Mouse (Mus musculus) bone marrow, adult 2 months (tissue): ENCODE data around the gene Fkbp2. TPM values are rescaled to one million over a fixed set of nuclear protein-coding genes. Genes with fewer than 3 reads are reported as not detected.
"Not testable (repeated sequence)": the region's sequence is repeated elsewhere in the genome, so short reads cannot be mapped to it uniquely, and the experiment has no call there.

Source experiments
- H3K27ac ChIP-seq: fragments of 200-500 bp; 2 replicates; pipeline ENCODE4 v1.5.1; 2012; ENCODE audit warnings: low read depth, mild to moderate bottlenecking, control low read depth, inconsistent platforms, low read length; ENCODE audit not compliant: control insufficient read depth, poor library complexity, insufficient read depth
- H3K4me1 ChIP-seq: fragments of 200-500 bp; 2 replicates; pipeline ENCODE4 v1.6.1; 2011; ENCODE audit warnings: low read length; ENCODE audit not compliant: control insufficient read depth, insufficient read depth
- H3K4me3 ChIP-seq: fragments of 200-500 bp; replicated peaks from 2 replicates; pipeline ENCODE3; 2011; ENCODE audit warnings: mild to moderate bottlenecking, low read depth, low read length, control low read depth; ENCODE audit not compliant: control insufficient read depth
- CTCF ChIP-seq: fragments of 200-500 bp; IDR thresholded peaks from 2 replicates; pipeline ENCODE4 v1.5.1; 2011; ENCODE audit warnings: low read length, control low read depth; ENCODE audit not compliant: control insufficient read depth, insufficient read depth
- POLR2A ChIP-seq: fragments of 200-500 bp; IDR thresholded peaks from 2 replicates; pipeline ENCODE4 v1.6.1; 2011; ENCODE audit warnings: low read depth, mild to moderate bottlenecking, control low read depth, low read length, borderline replicate concordance; ENCODE audit not compliant: control insufficient read depth
- WGBS: fragments of 180-500 bp; shearing (Covaris S2); methylation state at CpG from one replicate; pipeline ENCODE4 v1.1.7; 2018; 5-methylcytosine and 5-hydroxymethylcytosine counted together
- polyA plus RNA-seq: library from polyadenylated mRNA; stranded (reverse); fragments of >200 nt; gene quantifications from 2 replicates; pipeline ENCODE4 v1.2.4, GENCODE M21; 2011; ENCODE audit warnings: low replicate concordance; ENCODE audit not compliant: missing spikeins, insufficient read depth, insufficient read length

Fkbp2 gene
- polyA plus RNA-seq, 1 experiment, result 40.9 TPM

DNA sequence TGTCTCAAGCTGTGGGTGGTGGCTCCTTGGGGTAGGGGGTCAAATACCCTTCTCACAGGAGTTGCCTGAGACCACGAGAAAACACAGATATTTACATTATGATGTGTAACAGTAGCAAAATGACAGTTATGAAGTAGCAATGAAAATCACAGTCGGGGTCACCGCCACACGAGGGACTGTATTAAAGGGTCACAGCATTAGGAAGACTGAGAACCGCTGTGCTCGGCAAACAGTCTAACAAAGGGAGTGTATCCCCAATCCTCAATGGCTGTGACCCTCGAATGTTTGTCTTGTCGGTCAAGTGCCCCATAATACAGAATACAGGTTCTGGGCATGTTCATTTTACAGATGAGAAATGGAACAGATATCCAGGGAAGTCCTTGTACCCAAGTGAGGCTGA lies 13.7 kb upstream of the Fkbp2 start:
- Histone ChIP-seq H3K27ac (no peak overlapping the region), H3K4me1 (peaks cover 3% of the 10 kb centered on the region), H3K4me3 (no peak overlapping the region)
- 88% methylated on average over 8 of the region's 8 CpGs for WGBS
- no peak for TF ChIP-seq POLR2A
- TF ChIP-seq CTCF, result no peak

- WGBS, result 69% methylated on average over 14 of the region's 14 CpGs
- peak overlapping the region; percentile 60 for H3K4me3 ChIP-seq
- H3K27ac ChIP-seq, result peak overlapping the region; percentile 33
- TF ChIP-seq CTCF (no peak), POLR2A (no peak)
- peaks cover 3% of the 10 kb centered on the region for H3K4me1 ChIP-seq
These were observed 12.9 kb upstream of the Fkbp2 start for GRCm38 (mm10) chr19:6993011-6993770.

DNA sequence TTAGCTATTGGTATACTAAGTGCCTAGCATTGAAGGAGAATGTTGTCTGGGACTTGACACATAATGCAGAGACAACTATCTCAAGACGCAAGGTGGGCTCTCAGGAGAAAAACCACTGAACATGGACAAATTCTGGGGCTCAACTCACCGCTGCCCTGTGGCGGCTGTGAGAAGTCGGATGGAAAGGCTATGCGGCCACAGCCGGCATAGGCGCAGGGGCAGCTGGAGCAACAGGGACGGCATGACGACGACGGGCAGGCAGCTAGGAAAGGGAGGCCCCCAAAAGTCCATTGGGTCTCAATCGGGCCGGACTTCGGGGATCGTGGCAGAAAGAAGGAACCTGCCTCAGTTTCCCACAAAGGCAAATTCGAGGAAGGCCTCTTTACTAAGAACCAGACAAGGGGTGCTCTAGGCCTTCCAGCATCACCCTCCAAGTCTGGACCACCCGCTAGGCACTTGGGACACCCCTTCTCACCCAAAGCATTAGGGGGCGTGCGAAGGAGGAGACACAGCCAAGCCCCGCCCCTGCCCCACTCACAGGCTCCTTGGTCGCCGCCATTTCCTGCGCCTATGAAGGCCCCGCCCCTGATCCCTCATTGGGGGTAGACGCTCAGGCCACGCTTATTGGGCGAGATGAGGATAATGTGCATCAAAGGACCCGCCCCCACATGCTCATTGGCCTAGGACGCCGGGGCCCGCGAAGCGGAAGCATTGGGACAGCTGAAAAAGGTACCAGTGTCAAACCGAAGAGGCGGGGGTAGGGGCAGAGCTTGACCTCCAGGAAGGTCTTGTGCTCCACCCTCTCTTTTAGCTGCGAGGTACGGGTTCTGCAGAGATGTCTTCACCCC lies 11.9 kb upstream of the Fkbp2 start, which contains the start of gene Dnajc4:
TSS of gene Dnajc4 (minus strand) at position 562 of the 848 bp plus-strand sequence.
- 1% methylated on average over 37 of the region's 37 CpGs for WGBS
- H3K4me3 ChIP-seq, result peak within 1 kb of the TSS; percentile 74
- TF ChIP-seq POLR2A (peak; percentile 42; the same call in 1 of the 2 replicates), CTCF (no peak)
- peak within 1 kb of the TSS; percentile 33 for H3K27ac ChIP-seq
- H3K4me1 ChIP-seq, result peaks cover 3% of the 10 kb centered on the region

GRCm38 (mm10) chr19:6991166-6991565 lies 10.9 kb upstream of the Fkbp2 start:
- H3K4me3 ChIP-seq, H3K27ac ChIP-seq, H3K4me1 ChIP-seq: not testable (repeated sequence)
- WGBS, result 81% methylated on average over 6 of the region's 6 CpGs

- Histone ChIP-seq H3K27ac (no peak overlapping the region), H3K4me3 (no peak overlapping the region), H3K4me1 (peaks cover 6% of the 10 kb centered on the region)
- 86% methylated on average over 6 of the region's 6 CpGs for WGBS
- no peak for TF ChIP-seq POLR2A
- TF ChIP-seq CTCF, result no peak
These were observed 10.4 kb upstream of the Fkbp2 start for GRCm38 (mm10) chr19:6990712-6991111.

DNA sequence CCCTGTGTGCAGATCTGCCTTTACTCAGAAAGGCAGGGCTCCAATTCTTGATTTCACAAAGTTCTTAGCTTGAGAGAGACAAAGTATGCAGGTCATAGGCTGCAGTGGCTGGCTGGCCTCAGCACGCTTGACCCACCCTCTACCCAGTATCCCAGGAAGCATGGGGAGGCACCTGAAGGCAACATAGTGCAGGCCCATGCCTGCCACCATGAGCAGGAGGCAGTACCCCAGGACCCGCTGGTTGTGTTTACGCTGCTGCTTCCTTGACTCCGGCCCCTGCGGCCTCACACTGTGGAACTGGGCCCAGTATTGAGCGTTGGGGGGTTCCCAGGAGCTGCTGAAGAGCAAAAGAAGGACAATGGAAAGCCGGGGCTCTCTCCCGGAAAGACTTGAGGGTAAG lies 8.9 kb upstream of the Fkbp2 start:
- H3K27ac ChIP-seq, result no peak overlapping the region
- TF ChIP-seq CTCF, result no peak
- TF ChIP-seq POLR2A, result no peak
- H3K4me3 ChIP-seq, result no peak overlapping the region
- WGBS, result 91% methylated on average over 8 of the region's 8 CpGs
- peaks cover 4% of the 10 kb centered on the region for H3K4me1 ChIP-seq

DNA sequence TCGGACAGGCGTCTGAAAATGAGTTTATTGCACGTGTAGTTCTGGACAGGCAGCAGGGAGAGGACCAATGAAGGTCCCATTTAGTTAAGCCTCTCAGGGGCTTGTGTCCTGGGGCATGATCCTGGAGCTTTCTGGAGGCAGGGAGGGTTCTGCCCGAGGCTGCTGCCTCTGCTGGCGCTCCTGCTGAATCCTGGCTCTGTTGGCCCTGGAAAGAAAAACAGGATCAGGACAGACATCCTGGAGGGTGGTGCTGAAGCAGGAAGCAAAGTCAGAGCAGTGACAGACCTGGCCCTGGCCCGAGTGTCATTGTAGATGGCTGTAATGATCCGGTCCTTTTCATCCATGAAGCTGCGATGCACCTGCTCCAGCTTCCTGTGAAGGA lies 7.6 kb upstream of the Fkbp2 start:
- no peak overlapping the region for H3K27ac ChIP-seq
- 15% methylated on average over 8 of the region's 8 CpGs for WGBS
- H3K4me1 ChIP-seq, result peaks cover 3% of the 10 kb centered on the region

GRCm38 (mm10) chr19:6987061-6987903 lies 7.0 kb upstream of the Fkbp2 start, which contains the start of gene Vegfb:
Gene Vegfb (minus strand): TSS chr19:6987651.
- H3K27ac ChIP-seq, result peak within 1 kb of the TSS; percentile 29; the same call in 1 of the 2 replicates
- peaks cover 3% of the 10 kb centered on the region for H3K4me1 ChIP-seq
- 1% methylated on average over 84 of the region's 85 CpGs for WGBS
- TF ChIP-seq POLR2A, result no peak; the same call in 1 of the 2 replicates
- no peak for TF ChIP-seq CTCF
- H3K4me3 ChIP-seq, result peak within 1 kb of the TSS; percentile 62

More for the DNA sequence above, 7.6 kb upstream of the Fkbp2 start:
- TF ChIP-seq CTCF (no peak), POLR2A (no peak)
- H3K4me3 ChIP-seq, result peak overlapping the region; percentile 58
